Mouse (Mus musculus): ENCODE measurements around the gene Ncan. TPM values are rescaled to one million over a fixed set of nuclear protein-coding genes. Genes with fewer than 3 reads are reported as not detected.

Ncan gene
- polyA plus RNA-seq, 1 experiment from 2014 or later, result 169 TPM

- H3K9ac ChIP-seq (replicated peaks), result no peak overlapping the region
- H3K36me3 ChIP-seq, result peaks cover 83% of the 10 kb centered on the region
- H3K4me3 ChIP-seq (replicated peaks), result no peak overlapping the region
- H3K9me3 ChIP-seq (replicated peaks), result no peaks in the 10 kb centered on the region
- no peak overlapping the region for H3K4me2 ChIP-seq
- no peaks in the 10 kb centered on the region for H3K27me3 ChIP-seq (replicated peaks)
- H3K27ac ChIP-seq (replicated peaks), result no peak overlapping the region
- peaks cover 16% of the 10 kb centered on the region; the same call in 1 of the 2 replicates for H3K4me1 ChIP-seq
- ATAC-seq (ENCODE audit: low FRiP score), result no peak
- WGBS, result 16% methylated on average over 6 of the region's 6 CpGs
These were observed 16.2 kb downstream of the Ncan start for GRCm38 (mm10) chr8:70104506-70104905.

- WGBS, result 91% methylated on average over 8 of the region's 8 CpGs
- Histone ChIP-seq H3K9ac (replicated peaks) (no peak overlapping the region), H3K36me3 (peaks cover 83% of the 10 kb centered on the region), H3K27me3 (replicated peaks) (no peaks in the 10 kb centered on the region), H3K9me3 (replicated peaks) (no peaks in the 10 kb centered on the region), H3K27ac (replicated peaks) (no peak overlapping the region), H3K4me1 (peaks cover 7% of the 10 kb centered on the region; the same call in 1 of the 2 replicates), H3K4me3 (replicated peaks) (no peak overlapping the region), H3K4me2 (no peak overlapping the region)
- no peak for ATAC-seq (ENCODE audit: low FRiP score)
These were observed 20.4 kb downstream of the Ncan start for GRCm38 (mm10) chr8:70100241-70100640.

- H3K9me3 ChIP-seq (replicated peaks), result no peaks in the 10 kb centered on the region
- no peak overlapping the region for H3K9ac ChIP-seq (replicated peaks)
- no peak overlapping the region for H3K4me2 ChIP-seq
- peaks cover 91% of the 10 kb centered on the region for H3K36me3 ChIP-seq
- WGBS, result 74% methylated on average over 8 of the region's 8 CpGs
- no peak overlapping the region for H3K27ac ChIP-seq (replicated peaks)
- ATAC-seq (ENCODE audit: low FRiP score), result no peak
- H3K4me3 ChIP-seq (replicated peaks), result no peak overlapping the region
- H3K27me3 ChIP-seq (replicated peaks), result no peaks in the 10 kb centered on the region
- no peaks in the 10 kb centered on the region for H3K4me1 ChIP-seq
These were observed 21.4 kb downstream of the Ncan start for GRCm38 (mm10) chr8:70099276-70099675.

- Histone ChIP-seq H3K9ac (replicated peaks) (no peak overlapping the region), H3K36me3 (peaks cover 40% of the 10 kb centered on the region), H3K9me3 (replicated peaks) (no peaks in the 10 kb centered on the region), H3K4me2 (no peak overlapping the region), H3K27me3 (replicated peaks) (peaks cover 20% of the 10 kb centered on the region), H3K4me1 (peaks cover 25% of the 10 kb centered on the region), H3K27ac (replicated peaks) (no peak overlapping the region), H3K4me3 (replicated peaks) (no peak overlapping the region)
- ATAC-seq (ENCODE audit: low FRiP score), result no peak
- 68% methylated on average over 8 of the region's 8 CpGs for WGBS
These were observed 27.9 kb downstream of the Ncan start for GRCm38 (mm10) chr8:70092786-70093185.

- 45% methylated on average over 9 of the region's 9 CpGs for WGBS
- H3K9me3 ChIP-seq (replicated peaks), result no peaks in the 10 kb centered on the region
- no peak overlapping the region for H3K9ac ChIP-seq (replicated peaks)
- H3K36me3 ChIP-seq, result peaks cover 8% of the 10 kb centered on the region
- H3K4me3 ChIP-seq (replicated peaks), result no peak overlapping the region
- no peak overlapping the region for H3K27ac ChIP-seq (replicated peaks)
- peak; percentile 36; the same call in 1 of the 2 replicates for ATAC-seq (ENCODE audit: low FRiP score)
- peaks cover 53% of the 10 kb centered on the region for H3K27me3 ChIP-seq (replicated peaks)
- H3K4me2 ChIP-seq, result no peak overlapping the region
- H3K4me1 ChIP-seq, result peaks cover 46% of the 10 kb centered on the region
These were observed 31.2 kb downstream of the Ncan start for GRCm38 (mm10) chr8:70089296-70089960.

GRCm38 (mm10) chr8:70087836-70088650 lies 32.6 kb downstream of the Ncan start:
- Histone ChIP-seq H3K4me2 (peak overlapping the region; percentile 80), H3K27me3 (replicated peaks) (peaks cover 67% of the 10 kb centered on the region), H3K9me3 (replicated peaks) (no peaks in the 10 kb centered on the region), H3K27ac (replicated peaks) (no peak overlapping the region), H3K4me1 (peaks cover 60% of the 10 kb centered on the region), H3K36me3 (no peaks in the 10 kb centered on the region), H3K4me3 (replicated peaks) (peak overlapping the region; percentile 46), H3K9ac (replicated peaks) (peak overlapping the region; percentile 55)
- peak; percentile 67 for ATAC-seq (ENCODE audit: low FRiP score)
- WGBS, result 4% methylated on average over 56 of the region's 56 CpGs

GRCm38 (mm10) chr8:70087237-70087636 lies 33.4 kb downstream of the Ncan start:
- 9% methylated on average over 7 of the region's 7 CpGs for WGBS
- Histone ChIP-seq H3K27me3 (replicated peaks) (peaks cover 75% of the 10 kb centered on the region), H3K27ac (replicated peaks) (no peak overlapping the region), H3K4me2 (peak overlapping the region; percentile 80; the same call in 1 of the 2 replicates), H3K4me3 (replicated peaks) (no peak overlapping the region), H3K4me1 (peaks cover 61% of the 10 kb centered on the region), H3K9ac (replicated peaks) (no peak overlapping the region), H3K36me3 (no peaks in the 10 kb centered on the region), H3K9me3 (replicated peaks) (no peaks in the 10 kb centered on the region)
- ATAC-seq (ENCODE audit: low FRiP score), result no peak

GRCm38 (mm10) chr8:70086151-70086550 lies 34.5 kb downstream of the Ncan start:
- WGBS, result 44% methylated on average over 1 of the region's 1 CpGs
- no peak overlapping the region for H3K27ac ChIP-seq (replicated peaks)
- H3K4me2 ChIP-seq, result no peak overlapping the region
- H3K36me3 ChIP-seq, result no peaks in the 10 kb centered on the region
- peaks cover 61% of the 10 kb centered on the region for H3K4me1 ChIP-seq
- no peak overlapping the region for H3K9ac ChIP-seq (replicated peaks)
- peaks cover 84% of the 10 kb centered on the region for H3K27me3 ChIP-seq (replicated peaks)
- H3K4me3 ChIP-seq (replicated peaks), result no peak overlapping the region
- no peak for ATAC-seq (ENCODE audit: low FRiP score)
- no peaks in the 10 kb centered on the region for H3K9me3 ChIP-seq (replicated peaks)

- no peaks in the 10 kb centered on the region for H3K9me3 ChIP-seq (replicated peaks)
- ATAC-seq (ENCODE audit: low FRiP score), result peak; percentile 26; the same call in 1 of the 2 replicates
These were observed 36.2 kb downstream of the Ncan start for GRCm38 (mm10) chr8:70084191-70085065.

GRCm38 (mm10) chr8:70083285-70083684 lies 37.4 kb downstream of the Ncan start, which contains the start of gene Hapln4:
Hapln4 (plus strand) TSS chr8:70083457.
- Histone ChIP-seq H3K9ac (replicated peaks) (peak within 1 kb of the TSS; percentile 46), H3K9me3 (replicated peaks) (no peaks in the 10 kb centered on the region), H3K4me3 (replicated peaks) (peak within 1 kb of the TSS; percentile 49), H3K27me3 (replicated peaks) (peaks cover 69% of the 10 kb centered on the region), H3K4me1 (peaks cover 42% of the 10 kb centered on the region), H3K4me2 (peak within 1 kb of the TSS; percentile 96), H3K27ac (replicated peaks) (no peak within 1 kb of the TSS), H3K36me3 (no peaks in the 10 kb centered on the region)
- 1% methylated on average over 26 of the region's 26 CpGs for WGBS
- ATAC-seq (ENCODE audit: low FRiP score), result no peak

More at GRCm38 (mm10) chr8:70084191-70085065, 36.2 kb downstream of the Ncan start:
- peak overlapping the region; percentile 96 for H3K4me2 ChIP-seq
- peak overlapping the region; percentile 46 for H3K9ac ChIP-seq (replicated peaks)
- no peaks in the 10 kb centered on the region for H3K36me3 ChIP-seq
- peaks cover 79% of the 10 kb centered on the region for H3K27me3 ChIP-seq (replicated peaks)
- peaks cover 50% of the 10 kb centered on the region for H3K4me1 ChIP-seq
- under 1% methylated on average over 71 of the region's 71 CpGs for WGBS
- H3K27ac ChIP-seq (replicated peaks), result no peak overlapping the region
- H3K4me3 ChIP-seq (replicated peaks), result peak overlapping the region; percentile 49

- H3K27me3 ChIP-seq (replicated peaks), result peaks cover 56% of the 10 kb centered on the region
- H3K9ac ChIP-seq (replicated peaks), result no peak overlapping the region
- H3K4me1 ChIP-seq, result peaks cover 28% of the 10 kb centered on the region
- 86% methylated on average over 2 of the region's 2 CpGs for WGBS
- H3K27ac ChIP-seq (replicated peaks), result no peak overlapping the region
- no peak overlapping the region for H3K4me3 ChIP-seq (replicated peaks)
- no peaks in the 10 kb centered on the region for H3K9me3 ChIP-seq (replicated peaks)
- ATAC-seq (ENCODE audit: low FRiP score), result no peak
- H3K36me3 ChIP-seq, result no peaks in the 10 kb centered on the region
- H3K4me2 ChIP-seq, result no peak overlapping the region
These were observed 38.7 kb downstream of the Ncan start for GRCm38 (mm10) chr8:70081976-70082375.

All from neural tube, embryonic 15.5 days (tissue).